Mouse (Mus musculus) cerebral cortex, adult 2 months (tissue): ENCODE results near the gene Fhl2.

Experiments used
- WGBS: fragments of 180-500 bp; shearing (Covaris S2); methylation state at CpG from one replicate; pipeline ENCODE4 v1.1.7; 2018; 5-methylcytosine and 5-hydroxymethylcytosine counted together

Gene Fhl2

GRCm38 (mm10) chr1:43196661-43197241, at the start of gene Fhl2:
Fhl2 (minus strand) TSS chr1:43196984.
- WGBS: 71% methylated on average over 5 of the region's 5 CpGs

GRCm38 (mm10) chr1:43245014-43245413, 48.2 kb upstream of the Fhl2 start:
- 66% methylated on average over 2 of the region's 2 CpGs for WGBS

GRCm38 (mm10) chr1:43241208-43241607, 44.4 kb upstream of the Fhl2 start:
- 87% methylated on average over 2 of the region's 2 CpGs for WGBS

GRCm38 (mm10) chr1:43239796-43240313, 43.1 kb upstream of the Fhl2 start:
- WGBS: 94% methylated on average over 2 of the region's 2 CpGs

GRCm38 (mm10) chr1:43238471-43238870, 41.7 kb upstream of the Fhl2 start:
- 71% methylated on average over 2 of the region's 2 CpGs for WGBS

GRCm38 (mm10) chr1:43237360-43238235, 40.8 kb upstream of the Fhl2 start:
- 97% methylated on average over 3 of the region's 3 CpGs for WGBS

GRCm38 (mm10) chr1:43225531-43226151, 28.9 kb upstream of the Fhl2 start:
- whole genome bisulfite sequencing: 56% methylated on average over 8 of the region's 8 CpGs

- WGBS: 73% methylated on average over 4 of the region's 4 CpGs
Observed at GRCm38 (mm10) chr1:43224943-43225342, 28.2 kb upstream of the Fhl2 start.

GRCm38 (mm10) chr1:43224171-43224570, 27.4 kb upstream of the Fhl2 start:
- 40% methylated on average over 2 of the region's 2 CpGs for WGBS

GRCm38 (mm10) chr1:43223097-43223496, 26.3 kb upstream of the Fhl2 start:
- WGBS: 81% methylated on average over 5 of the region's 5 CpGs

- WGBS: 73% methylated on average over 3 of the region's 3 CpGs
Observed at GRCm38 (mm10) chr1:43218016-43218680, 21.4 kb upstream of the Fhl2 start.

- 74% methylated on average over 3 of the region's 3 CpGs for WGBS
Observed at GRCm38 (mm10) chr1:43215601-43216000, 18.8 kb upstream of the Fhl2 start.

- WGBS: 43% methylated on average over 1 of the region's 1 CpGs
Observed at GRCm38 (mm10) chr1:43211274-43211673, 14.5 kb upstream of the Fhl2 start.

- WGBS: 64% methylated on average over 9 of the region's 9 CpGs
Observed at GRCm38 (mm10) chr1:43210285-43210684, 13.5 kb upstream of the Fhl2 start.

- 100% methylated on average over 1 of the region's 1 CpGs for WGBS
Observed at GRCm38 (mm10) chr1:43207147-43207546, 10.4 kb upstream of the Fhl2 start.

GRCm38 (mm10) chr1:43203282-43203681, 6.5 kb upstream of the Fhl2 start:
- 70% methylated on average over 5 of the region's 5 CpGs for whole genome bisulfite sequencing

- WGBS: 87% methylated on average over 2 of the region's 2 CpGs
Observed at GRCm38 (mm10) chr1:43201796-43202195, 5.0 kb upstream of the Fhl2 start.

- 44% methylated on average over 3 of the region's 3 CpGs for WGBS
Observed at GRCm38 (mm10) chr1:43199867-43200240, 3.1 kb upstream of the Fhl2 start.

GRCm38 (mm10) chr1:43199210-43199866, 2.6 kb upstream of the Fhl2 start:
- 49% methylated on average over 3 of the region's 3 CpGs for WGBS

GRCm38 (mm10) chr1:43196059-43196458, 725 bp downstream of the Fhl2 start:
- WGBS: 75% methylated on average over 1 of the region's 1 CpGs

- WGBS: 94% methylated on average over 6 of the region's 6 CpGs
Observed at GRCm38 (mm10) chr1:43193423-43193822, 3.4 kb downstream of the Fhl2 start.
